Mouse (Mus musculus) heart, adult 2 months (tissue): ENCODE measurements at regions not wholly inside any gene's neighbourhood (a gene's known extent, or its start where the extent isn't known, plus 50 kb on each side); places are given as distances from the start of the nearest gene placed in this dataset.

Experiments used
- CTCF ChIP-seq: fragments of 200-600 bp; IDR thresholded peaks from 2 replicates; pipeline ENCODE4 v1.8.1; 2022; ENCODE audit warnings: antibody characterized with exemption, mild to moderate bottlenecking, moderate library complexity
- POLR2A ChIP-seq: fragments of 200-500 bp; IDR thresholded peaks from 2 replicates; pipeline ENCODE4 v1.6.1; 2011; ENCODE audit warnings: mild to moderate bottlenecking, low read depth, low read length, control low read depth; ENCODE audit not compliant: insufficient read depth

DNA sequence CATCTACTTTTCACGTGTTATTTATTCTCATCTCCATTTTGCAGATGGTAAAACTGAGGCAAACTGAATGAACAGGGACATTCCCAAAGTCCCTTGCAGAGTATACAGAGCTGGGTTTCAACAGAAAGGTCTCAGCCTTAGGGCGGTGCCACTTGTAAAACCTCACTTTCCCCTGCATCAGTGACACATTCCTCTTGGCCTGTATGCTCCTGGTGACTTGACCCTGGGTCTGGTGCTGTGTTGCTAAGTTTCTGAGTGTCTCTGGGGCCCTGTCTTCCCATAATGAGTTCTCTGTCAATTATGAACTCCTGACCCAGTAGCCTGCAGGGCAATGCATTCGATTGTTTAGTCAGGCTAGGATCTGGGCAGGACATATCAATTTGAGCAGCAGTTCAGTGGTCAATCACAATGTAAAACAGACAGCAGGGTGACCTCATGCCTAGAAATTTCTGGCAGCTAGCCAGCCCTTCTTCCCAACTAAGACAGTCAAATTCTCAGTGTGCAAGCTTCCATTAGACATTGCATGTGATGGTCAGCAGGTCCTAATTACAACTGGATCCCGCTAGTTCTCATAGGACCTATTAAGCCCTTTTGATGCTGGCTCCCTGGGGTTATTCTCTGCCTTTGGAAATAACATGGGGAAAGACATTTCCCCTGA lies 863.5 kb upstream of the Lrrc6 start:
- TF ChIP-seq CTCF, result no peak
- TF ChIP-seq POLR2A, result no peak
